Mouse (Mus musculus): ENCODE data around the gene Pde2a. TPM values are rescaled to one million over a fixed set of nuclear protein-coding genes. Genes with fewer than 3 reads are reported as not detected.
"Not testable (repeated sequence)": the region's sequence is repeated elsewhere in the genome, so short reads cannot be mapped to it uniquely, and the experiment has no call there.

Gene Pde2a
- total RNA-seq, 2 experiments from 2014 or later = 48.2 to 48.4 TPM

DNA sequence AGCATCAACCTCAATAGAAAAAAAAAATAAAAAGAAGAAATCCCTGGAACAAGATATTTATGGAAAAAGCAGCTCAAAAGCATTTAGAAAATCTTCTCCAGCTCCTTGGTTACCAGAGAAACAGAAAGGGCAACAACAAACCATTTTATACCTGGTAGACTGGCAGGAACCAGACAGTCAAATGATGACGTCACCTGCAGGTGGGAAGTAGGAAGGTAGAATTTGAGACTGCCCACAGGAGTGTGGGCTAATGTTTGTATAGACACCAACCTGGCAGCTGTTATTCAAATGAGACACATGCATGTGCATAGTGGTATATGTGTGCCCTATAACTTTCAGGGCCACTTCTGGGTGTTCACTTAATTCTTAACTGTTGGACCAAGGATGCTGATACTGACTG, 100.2 kb downstream of the Pde2a start:
- DNase-seq = no peak

DNA sequence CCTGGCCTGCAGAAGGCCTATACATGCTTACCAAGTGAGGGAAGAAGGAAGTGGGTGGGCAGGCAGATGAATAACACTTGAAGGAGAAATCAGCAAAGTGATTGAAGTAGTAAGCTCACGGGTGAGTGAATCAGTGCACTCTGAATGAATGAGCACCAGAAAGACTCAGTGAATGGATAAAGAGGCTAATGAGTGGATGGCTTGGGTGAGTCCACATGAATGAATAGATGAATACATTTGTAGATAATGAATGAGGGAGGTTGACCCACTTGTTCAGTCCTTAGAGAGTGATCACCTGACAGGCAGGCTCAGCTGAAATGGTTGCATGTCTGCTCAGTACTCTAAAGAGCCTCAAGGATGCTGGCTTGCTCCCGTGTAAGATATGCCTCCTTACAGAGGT, 101.7 kb downstream of the Pde2a start:
- DNase-seq = no peak

DNA sequence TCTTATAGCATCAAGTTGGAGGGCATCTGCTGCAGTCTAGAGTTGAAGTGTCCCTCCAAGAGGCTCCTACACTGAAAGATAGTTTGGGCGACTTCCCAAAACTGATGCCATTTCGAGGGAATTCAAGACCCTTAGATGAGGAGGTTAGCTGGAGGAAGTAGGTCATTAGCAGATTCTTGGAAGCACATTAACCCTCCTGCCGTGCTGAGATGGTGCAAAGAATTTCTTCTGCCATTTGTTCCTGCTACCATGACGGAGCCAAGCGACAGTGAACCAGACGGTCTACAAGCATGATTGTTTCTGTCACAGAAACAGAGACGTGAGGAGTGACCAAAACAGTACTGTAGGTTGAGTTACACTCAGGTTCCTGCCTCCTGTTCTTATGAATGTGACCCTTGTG, 105.0 kb downstream of the Pde2a start:
- DNase-seq = no peak

DNA sequence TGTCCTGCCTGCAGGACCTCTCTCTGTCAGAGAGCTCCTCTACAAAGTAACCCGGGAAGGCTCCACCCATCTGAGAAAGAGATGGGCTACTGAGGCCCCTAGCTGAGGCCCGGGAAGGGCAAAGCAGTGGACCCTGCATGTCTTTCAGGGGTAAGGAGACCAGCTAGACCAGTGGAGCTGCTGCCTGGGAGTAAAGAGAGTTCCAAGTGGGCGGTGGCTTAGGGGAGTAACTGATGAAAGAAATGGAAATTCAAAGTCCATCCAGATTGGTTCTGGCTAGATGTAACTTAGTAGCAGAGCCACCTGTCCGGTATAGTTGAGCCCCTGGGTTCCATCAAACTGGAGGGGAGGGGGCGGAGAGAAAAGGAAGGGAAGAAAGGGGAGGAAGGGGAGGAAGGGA, 112.9 kb downstream of the Pde2a start:
- DNase-seq = no peak

DNA sequence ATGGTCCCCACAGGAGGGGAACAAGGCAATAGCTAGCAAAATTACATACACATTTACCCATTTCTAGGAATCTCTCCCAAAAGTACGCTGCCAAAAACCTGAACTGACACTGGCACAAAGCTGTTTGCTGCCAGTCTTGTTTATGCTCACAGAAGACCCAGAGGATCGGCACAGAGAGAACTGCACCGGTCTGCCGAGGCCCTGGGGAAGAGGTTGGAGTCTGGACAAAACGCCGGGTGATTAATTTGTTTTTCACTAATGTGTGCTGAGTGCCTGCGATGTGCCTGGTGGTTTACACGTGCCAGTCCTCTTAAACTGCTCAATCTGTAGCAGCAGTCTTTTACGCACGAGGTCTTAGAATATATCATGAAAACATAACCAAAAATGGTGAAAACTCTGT, 113.6 kb downstream of the Pde2a start:
- no peak for DNase-seq

DNA sequence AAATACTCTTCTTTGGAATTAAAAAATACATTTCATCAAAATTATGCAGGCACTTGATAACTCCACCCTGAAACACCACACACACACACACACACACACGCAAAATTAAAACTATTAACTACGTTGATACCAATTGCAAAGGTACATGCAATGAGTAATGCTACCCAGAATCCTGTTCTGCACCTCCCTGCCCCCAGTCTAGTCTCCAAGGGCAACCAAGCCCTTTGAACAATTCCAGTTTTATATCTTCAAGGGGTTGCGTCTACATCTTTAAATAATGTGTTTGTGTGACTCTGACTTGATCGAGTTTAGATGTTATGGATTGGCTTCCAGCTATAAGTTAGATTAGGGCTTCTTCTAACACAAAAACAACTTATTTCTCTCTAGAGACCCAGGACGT, 114.0 kb downstream of the Pde2a start:
- DNase-seq = no peak

DNA sequence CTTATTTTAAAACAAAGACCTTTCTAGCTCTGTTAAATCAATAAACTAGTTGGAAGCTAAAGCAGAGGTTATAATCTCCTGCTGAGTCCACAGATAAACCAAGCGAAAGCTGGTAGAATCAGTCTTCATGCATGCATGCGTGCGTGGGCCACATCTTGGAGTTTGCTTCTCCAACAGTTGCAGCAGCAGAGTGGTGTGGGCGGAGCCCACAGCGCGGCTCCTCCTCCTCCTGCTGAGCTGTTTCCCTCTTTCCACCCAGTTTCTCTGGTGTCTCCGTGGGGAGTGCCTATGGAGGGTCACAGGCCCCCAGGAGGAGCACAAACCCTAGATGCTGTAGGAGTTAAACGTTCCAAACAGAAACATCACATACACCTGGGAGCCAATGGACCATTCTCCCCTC, 116.0 kb downstream of the Pde2a start:
- DNase-seq = no peak

- peak; percentile 16 for DNase-seq
These were observed 116.8 kb downstream of the Pde2a start for GRCm38 (mm10) chr7:101538141-101538933.

DNA sequence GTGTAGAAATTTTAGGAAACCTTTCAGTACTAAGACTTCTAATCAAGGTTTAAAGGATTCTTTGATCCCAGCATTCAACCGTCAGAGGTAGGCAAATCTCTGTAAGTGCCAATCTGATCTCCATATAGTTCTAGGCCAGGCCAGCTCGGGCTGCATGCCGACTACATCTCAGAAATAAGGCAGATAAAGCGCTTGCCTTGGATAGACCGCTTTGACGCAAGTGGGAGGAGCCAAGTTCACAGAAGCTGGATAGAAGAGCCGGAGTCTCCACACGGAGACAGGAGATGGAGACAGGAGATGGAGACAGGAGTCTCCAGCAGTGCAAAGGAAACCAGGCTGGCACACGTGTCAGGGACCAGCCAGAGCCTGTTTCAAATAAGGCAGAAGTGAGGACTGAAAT, 118.3 kb downstream of the Pde2a start:
- DNase-seq = no peak

DNA sequence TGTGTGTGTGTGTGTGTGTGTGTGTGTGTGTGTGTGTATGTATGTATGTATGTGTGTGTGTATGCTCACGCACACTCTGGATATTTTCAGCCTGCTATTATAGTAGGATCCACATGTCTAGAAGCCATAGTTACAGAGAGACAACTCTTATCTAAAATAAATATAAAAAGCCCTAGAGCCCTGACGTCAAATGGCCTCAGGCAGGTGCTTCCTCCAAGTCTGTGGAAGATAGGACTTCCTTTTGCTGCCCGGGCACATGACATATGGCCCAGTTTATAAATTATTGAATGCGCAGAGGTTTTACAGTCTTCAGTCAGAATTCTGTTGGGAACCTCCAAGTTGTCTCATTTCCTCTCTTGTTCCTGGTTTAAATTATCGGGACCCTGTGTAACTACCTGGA, 119.2 kb downstream of the Pde2a start:
- no peak for DNase-seq

GRCm38 (mm10) chr7:101541132-101541531, 119.6 kb downstream of the Pde2a start:
- DNase-seq = peak; percentile 63

DNA sequence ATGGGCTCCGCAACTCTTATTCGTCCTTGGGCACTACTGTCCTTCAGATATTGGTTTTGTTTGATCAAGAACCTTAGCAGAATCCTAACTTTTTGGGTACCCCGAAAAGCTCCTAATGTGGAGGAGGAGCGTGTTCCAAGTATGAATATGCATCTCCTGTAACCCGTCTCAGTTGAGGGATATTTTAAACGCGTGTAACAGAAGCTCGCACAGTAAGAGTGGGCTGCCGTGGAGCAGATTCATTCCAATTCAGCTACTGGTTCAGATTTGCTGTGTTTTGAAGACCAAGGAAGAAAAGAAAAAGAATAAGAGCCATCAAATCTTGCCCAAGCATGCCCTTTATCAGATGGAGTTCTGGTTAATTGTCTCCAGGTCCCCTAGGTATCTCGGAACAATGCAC, 120.2 kb downstream of the Pde2a start:
- no peak for DNase-seq

DNA sequence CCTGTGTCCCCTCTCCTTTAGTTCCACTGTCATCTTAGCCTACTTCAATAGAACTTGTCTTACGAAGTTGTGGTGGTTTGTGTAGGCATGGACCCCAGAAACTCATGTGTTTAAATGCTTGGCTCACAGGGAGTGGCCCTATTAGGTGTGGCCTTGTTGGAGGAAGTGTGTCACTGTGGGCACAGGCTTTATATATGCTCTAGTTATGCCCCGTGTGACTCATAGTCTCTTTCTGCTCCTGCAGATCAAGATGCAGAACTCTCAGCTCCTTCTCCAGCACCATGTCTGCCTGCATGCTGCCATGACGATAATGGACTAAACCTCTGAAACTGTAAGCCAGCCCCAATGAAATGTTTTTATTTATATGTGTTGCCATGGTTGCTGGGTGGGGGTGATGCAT, 126.2 kb downstream of the Pde2a start:
- no peak for DNase-seq

GRCm38 (mm10) chr7:101549266-101549665, 127.8 kb downstream of the Pde2a start:
- no peak for DNase-seq

DNA sequence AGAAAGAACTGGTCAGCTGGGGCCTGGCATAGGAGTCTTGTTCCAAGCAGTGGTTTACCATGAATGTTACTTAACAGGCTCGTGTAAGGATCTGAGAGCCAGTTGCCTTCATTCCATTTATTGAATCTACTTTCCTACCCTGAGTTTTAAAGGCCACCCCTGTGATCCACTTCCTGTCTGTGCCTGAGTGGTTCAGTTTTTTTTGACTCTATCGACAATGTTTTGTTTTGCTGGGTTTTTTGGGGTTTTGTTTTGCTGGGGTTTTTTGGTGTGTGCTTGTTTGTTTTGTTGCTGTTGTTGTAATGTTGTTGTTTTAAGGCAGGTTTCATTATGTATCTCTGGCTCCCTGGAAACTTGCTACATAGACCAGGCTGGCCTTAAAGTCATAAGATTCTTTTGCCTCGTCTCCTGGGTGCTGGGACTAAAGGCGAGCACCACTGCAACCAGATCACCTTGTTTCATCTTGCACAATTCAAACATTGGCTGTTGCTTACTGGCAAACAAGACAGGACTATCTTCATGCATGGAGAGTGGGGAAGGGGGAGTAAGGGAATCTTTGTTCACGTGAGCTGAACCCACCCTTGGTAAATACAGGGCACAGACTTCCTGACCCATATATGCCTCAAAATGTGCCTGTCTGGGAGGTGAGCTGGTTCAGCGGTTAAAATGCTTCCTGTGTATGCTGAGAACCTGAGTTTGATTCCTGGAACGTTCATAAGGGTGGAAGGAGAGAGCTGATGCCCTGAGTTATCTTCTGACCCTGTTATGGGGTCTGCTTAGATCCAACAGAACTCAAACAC, 129.4 kb downstream of the Pde2a start:
- DNase-seq = no peak

- DNase-seq = no peak
These were observed 130.0 kb downstream of the Pde2a start for GRCm38 (mm10) chr7:101551530-101551929.

- not testable (repeated sequence) for DNase-seq
These were observed 134.0 kb downstream of the Pde2a start for GRCm38 (mm10) chr7:101555473-101555872.

DNA sequence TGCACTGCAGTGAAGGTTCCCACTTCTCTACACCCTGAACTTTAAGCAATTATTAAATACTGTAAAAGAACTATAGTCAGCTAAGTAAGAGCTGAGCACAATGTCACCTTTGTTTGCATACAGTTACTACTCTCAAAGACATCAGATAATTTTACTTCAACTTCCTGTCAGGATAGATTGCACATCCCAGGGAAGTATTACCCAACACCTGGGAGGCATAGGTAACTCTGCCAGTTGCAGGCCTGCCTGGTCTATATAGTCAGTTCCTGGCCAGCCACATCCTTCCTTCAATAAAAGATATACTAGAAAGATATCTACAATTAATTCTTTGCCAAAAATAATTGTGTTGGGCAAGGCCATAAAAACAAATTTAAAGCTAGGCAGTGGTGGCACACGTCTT, 135.9 kb downstream of the Pde2a start:
- no peak for DNase-seq

DNA sequence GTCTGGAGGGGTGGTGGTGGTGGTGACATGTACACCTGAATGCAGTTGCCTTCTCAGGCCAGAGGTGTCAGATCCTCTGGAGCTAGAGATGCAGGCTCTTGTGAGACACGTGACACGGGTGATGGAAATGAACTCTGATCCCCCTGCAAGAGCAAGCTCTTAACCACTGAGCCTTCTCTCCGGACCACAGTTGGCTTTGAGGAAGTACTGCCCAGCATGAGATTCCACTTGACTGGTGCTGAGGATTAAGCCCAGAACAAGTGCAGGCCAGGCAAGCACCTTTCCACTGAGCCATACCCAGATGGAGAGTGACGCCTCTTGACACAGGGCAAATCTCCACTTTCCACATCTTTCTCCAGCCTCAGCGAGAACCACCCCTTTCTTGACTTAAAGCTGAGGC, 137.9 kb downstream of the Pde2a start:
- DNase-seq = not testable (repeated sequence)

All from gastrocnemius, postnatal 10 days (tissue).